Mouse (Mus musculus) embryonic fibroblast, embryonic 13.5 days (primary cell): ENCODE results near the gene Mcf2l. TPM values are rescaled to one million over a fixed set of nuclear protein-coding genes. Genes with fewer than 3 reads are reported as not detected.

Source experiments
- H3K27ac ChIP-seq: 2 replicates; pipeline ENCODE4 v1.5.1; 2012; ENCODE audit warnings: low read length, control low read depth, inconsistent platforms; ENCODE audit not compliant: insufficient read depth
- H3K4me1 ChIP-seq: 2 replicates; pipeline ENCODE4 v1.6.1; 2011; ENCODE audit warnings: low read length; ENCODE audit not compliant: control insufficient read depth, insufficient read depth
- H3K4me3 ChIP-seq: 2 replicates; pipeline ENCODE4 v1.5.1; 2011; ENCODE audit warnings: mild to moderate bottlenecking, control low read depth, low read length; ENCODE audit not compliant: insufficient read depth
- CTCF ChIP-seq: IDR thresholded peaks from 2 replicates; pipeline ENCODE4 v1.5.1; 2011; ENCODE audit warnings: mild to moderate bottlenecking, control low read depth, low read length, moderate library complexity, borderline replicate concordance; ENCODE audit not compliant: insufficient read depth
- POLR2A ChIP-seq: IDR thresholded peaks from 2 replicates; pipeline ENCODE4 v1.6.1; 2011; ENCODE audit warnings: low read depth, mild to moderate bottlenecking, control low read depth, low read length, moderate library complexity
- polyA plus RNA-seq: library from polyadenylated mRNA; stranded (reverse); fragments of >200 nt; gene quantifications from 2 replicates; pipeline ENCODE4 v1.2.4, GENCODE M21; 2011; ENCODE audit warnings: low read depth; ENCODE audit not compliant: missing spikeins, insufficient read length

Mcf2l gene
- polyA plus RNA-seq, 1 experiment: 3.0 TPM

DNA sequence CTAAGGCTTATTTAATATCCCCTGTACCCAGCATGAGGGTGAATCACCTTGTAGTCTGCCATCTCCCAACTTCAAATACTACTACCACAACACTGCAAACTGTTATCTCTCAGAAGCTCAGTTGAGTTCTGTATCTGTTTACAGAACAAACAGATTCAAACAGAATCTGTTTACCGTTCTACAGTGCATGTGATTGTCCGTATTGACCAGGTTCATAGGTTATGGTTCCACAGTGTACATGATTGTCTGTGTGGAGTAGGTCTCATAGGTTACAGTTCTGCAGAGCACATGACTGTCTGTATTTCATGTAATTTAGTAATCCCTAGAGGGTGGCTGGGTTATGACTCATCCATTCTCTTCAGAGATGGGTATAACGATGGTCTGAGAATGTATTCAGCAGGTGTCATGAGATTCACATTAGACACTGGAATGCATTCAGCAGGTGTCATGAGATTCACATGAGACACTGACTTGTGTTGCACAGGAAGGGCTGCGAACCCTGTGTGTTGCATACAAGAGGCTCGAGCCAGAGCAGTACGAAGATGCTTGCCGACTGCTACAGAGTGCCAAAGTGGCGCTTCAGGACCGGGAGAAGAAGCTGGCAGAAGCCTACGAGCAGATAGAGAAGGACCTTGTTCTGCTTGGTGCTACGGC is 31.1 kb upstream of the Mcf2l start:
- peaks cover 2% of the 10 kb centered on the region; the same call in 1 of the 2 replicates for H3K4me1 ChIP-seq
- H3K27ac ChIP-seq: no peak overlapping the region
- TF ChIP-seq POLR2A: no peak
- no peak for TF ChIP-seq CTCF
- no peak overlapping the region for H3K4me3 ChIP-seq

DNA sequence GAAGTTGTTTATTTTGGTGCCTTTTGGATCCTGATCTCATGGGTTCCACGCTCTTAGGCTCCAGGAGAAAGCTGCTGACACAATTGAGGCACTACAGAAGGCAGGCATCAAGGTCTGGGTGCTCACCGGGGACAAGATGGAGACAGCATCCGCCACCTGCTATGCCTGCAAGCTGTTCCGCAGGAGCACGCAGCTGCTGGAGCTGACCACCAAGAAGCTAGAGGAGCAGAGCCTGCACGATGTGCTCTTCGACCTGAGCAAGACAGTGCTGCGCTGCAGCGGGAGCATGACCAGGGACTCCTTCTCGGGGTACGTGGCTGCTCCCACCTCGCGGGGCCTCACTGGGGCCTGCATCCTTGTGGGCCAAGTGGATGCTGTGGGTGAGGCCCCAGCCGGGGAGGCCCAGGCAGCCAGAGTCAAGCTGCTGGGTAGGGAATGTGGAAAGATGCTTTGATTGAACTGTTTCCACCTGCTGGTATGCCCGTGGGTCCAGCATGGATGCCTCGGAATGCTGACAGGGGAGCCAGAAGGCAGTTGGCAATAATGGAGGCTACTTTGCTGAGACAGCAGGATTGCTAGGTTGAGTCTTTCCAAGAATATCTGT is 29.2 kb upstream of the Mcf2l start:
- Histone ChIP-seq H3K27ac (no peak overlapping the region), H3K4me1 (peaks cover 2% of the 10 kb centered on the region; the same call in 1 of the 2 replicates), H3K4me3 (no peak overlapping the region)
- TF ChIP-seq POLR2A (no peak), CTCF (no peak)

DNA sequence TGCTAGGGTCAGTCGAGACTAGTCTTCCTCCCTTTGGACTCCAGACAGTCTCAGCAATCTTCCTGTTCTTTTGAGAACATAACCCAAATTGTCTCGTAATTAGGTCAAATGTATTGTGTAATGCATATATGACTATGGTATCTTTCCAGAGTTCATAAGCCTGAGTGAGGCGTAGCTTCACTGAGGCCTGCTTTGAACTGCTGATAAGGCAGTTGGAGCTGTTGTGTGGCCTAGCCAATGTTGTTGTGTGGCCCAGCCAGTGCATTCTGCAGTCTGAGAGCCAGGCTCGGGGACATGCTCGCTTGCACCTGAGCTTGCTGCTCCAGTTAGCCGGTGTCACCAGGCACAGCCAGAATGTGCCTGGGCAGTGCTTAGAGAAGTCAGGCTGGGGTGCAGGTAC is 27.2 kb upstream of the Mcf2l start:
- Histone ChIP-seq H3K4me3 (no peak overlapping the region), H3K27ac (no peak overlapping the region), H3K4me1 (no peaks in the 10 kb centered on the region)
- no peak for TF ChIP-seq CTCF
- no peak for TF ChIP-seq POLR2A

DNA sequence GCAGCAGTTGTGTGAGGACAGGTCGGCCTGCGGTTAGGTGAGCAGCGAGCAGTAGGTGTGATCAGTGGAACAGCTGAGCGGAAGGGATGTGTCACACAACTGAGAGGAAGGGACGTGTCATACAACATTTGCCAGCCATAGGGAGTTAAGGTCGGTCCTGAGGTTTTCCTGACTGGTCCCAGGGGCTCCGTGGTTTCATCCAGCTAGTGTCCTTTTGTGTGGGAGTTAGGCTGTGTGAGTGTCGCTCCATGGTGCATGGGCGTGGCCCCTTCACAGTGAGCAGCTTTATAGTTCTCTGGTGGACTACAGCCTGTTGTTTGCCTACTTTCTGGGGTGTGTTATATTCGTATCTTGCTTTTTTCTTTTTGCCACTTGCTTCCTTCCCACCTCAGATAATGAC is 22.4 kb upstream of the Mcf2l start:
- no peak overlapping the region for H3K27ac ChIP-seq
- TF ChIP-seq POLR2A: no peak
- no peak for TF ChIP-seq CTCF
- H3K4me3 ChIP-seq: no peak overlapping the region
- peaks cover 2% of the 10 kb centered on the region for H3K4me1 ChIP-seq

DNA sequence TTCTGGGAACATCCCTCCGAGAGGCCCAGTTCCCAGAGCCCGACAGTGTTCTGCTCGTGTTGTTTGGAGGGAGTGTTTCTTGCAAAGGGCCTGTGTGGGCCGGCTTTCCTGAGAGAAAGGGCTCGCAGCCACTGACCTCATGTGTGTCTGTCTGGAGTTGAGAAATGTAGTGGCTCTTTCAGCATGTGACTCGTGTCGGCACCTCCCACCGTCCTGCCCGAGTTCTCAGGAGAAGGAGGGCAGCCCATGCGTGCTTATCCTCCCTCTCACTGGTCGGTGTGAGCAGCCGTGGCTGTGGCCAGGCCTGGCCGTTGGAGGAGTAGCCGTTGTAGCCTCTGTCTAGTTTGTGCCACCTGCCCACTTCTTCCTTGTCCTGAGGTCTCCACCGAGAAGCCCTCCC is 17.6 kb upstream of the Mcf2l start:
- H3K4me1 ChIP-seq: peaks cover 2% of the 10 kb centered on the region
- H3K27ac ChIP-seq: no peak overlapping the region
- TF ChIP-seq CTCF (no peak), POLR2A (no peak)
- no peak overlapping the region for H3K4me3 ChIP-seq

DNA sequence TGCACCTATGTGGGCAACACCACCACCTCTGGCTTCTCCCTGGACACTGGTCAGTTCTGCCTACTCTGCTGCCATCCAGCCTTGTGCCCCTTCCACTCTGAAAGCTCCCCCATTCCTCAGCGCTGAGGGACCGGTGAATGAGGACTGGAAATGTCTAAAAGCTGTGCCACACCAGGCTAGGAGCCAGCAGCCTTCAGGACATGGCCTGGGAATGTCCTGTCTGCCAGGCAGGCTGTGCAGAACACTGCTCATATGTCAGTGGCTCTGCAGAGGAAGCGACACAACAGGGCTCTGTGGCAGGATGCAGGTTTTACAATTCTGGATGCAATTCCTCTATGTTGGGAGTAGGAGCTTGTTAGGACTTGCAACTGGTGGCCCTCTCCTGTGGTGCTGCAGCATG is 10.5 kb upstream of the Mcf2l start:
- no peak overlapping the region for H3K4me3 ChIP-seq
- no peaks in the 10 kb centered on the region for H3K4me1 ChIP-seq
- H3K27ac ChIP-seq: no peak overlapping the region
- TF ChIP-seq POLR2A: no peak
- TF ChIP-seq CTCF: no peak

DNA sequence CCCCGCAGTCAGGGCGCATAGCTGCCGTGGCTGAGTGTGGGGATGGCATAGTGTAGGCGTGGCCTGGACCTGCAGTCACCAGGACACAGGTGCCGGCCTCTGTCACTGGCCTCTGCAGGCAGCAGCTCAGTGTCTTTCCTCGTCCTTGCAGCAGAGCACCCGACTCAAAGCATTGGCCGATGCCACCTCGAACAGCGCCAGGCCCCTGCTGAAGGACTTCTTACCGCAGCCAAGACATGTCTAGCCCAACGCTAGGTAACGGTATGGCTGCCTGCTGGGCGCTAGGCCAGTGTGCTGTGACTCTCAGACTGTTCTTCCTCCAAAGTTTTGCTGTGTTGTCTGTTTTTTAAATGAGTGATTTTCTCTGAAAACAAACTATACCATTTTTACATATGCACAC is 10.0 kb upstream of the Mcf2l start:
- no peak for TF ChIP-seq CTCF
- no peak for TF ChIP-seq POLR2A
- H3K4me1 ChIP-seq: no peaks in the 10 kb centered on the region
- no peak overlapping the region for H3K27ac ChIP-seq
- H3K4me3 ChIP-seq: no peak overlapping the region

DNA sequence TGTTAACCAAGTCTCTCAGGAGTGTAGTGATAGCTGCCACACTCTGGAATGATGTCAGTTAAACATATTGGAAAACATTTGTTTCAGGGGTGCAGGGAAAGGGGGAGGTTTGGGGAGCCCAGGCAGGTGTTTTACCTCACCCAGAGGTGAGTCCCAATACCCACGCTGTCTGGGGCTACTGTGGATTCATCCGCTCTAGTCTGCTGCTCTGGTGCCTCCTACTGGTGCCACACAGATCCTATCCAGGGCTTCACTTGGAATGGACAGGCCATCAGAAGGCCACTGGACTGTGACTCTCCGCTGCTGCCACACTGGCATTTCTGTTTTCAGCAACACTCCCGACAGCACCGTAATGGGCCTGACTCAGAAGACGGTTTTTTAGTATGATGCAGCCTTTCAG is 7.8 kb upstream of the Mcf2l start:
- no peak overlapping the region for H3K4me3 ChIP-seq
- TF ChIP-seq POLR2A: no peak
- 0 out of 2 replicates have a peak, but pooled peaks have one; percentile 4 for TF ChIP-seq CTCF
- H3K27ac ChIP-seq: no peak overlapping the region
- H3K4me1 ChIP-seq: no peaks in the 10 kb centered on the region

DNA sequence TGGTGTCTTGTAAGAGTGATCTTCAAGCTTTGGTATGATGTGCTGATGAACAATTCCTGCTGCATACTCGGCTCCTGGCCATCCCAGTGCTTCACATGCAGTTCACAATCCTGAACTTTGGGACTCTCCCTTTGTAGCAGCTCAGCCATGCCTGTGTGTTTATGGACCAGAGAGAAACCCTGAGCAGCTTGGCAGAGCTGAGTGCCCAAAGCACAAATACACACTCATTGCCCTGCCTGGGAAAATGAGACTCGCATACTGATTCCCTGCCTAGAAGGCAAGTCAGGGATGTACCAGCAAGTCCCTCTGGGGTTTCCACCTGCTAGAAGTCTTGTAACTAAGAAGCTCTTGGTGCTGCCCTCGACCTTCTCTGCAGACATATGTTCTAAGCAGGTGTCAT is 3.9 kb upstream of the Mcf2l start:
- no peak overlapping the region for H3K4me3 ChIP-seq
- H3K27ac ChIP-seq: no peak overlapping the region
- no peaks in the 10 kb centered on the region for H3K4me1 ChIP-seq
- TF ChIP-seq POLR2A (no peak), CTCF (no peak)

DNA sequence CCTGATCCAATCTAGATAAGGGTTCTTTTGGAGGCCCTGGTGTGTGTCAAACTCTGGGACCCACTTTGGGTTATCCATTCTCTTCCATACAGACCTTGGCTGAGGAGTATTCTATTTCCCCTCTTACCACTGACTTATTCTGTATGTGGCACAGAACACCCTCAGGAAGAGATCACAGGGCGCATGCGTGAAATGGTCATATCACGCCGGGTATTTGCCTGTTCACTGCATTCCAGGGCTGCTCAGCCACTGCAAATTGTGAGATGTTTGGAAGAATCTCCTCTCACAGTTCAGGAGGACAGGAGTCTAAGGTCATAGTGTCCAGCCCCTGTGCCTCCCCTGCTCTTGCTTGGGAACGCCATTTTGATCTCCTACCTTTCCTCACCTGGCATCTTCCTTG is 3.0 kb upstream of the Mcf2l start:
- no peak overlapping the region for H3K27ac ChIP-seq
- no peak overlapping the region for H3K4me3 ChIP-seq
- TF ChIP-seq CTCF: no peak
- TF ChIP-seq POLR2A: no peak
- no peaks in the 10 kb centered on the region for H3K4me1 ChIP-seq
